In genomic region chr9:107514303-107514955, GRCm38 (mm10) we compare ENCODE assay signal across 8 mouse cellular contexts. TPM values are rescaled to one million over a fixed set of nuclear protein-coding genes. Genes with fewer than 3 reads are reported as not detected.
DNase-seq lines count a peak whose midpoint lies in the region; ATAC-seq and TF ChIP-seq lines count a peak whose summit lies in the region.

No protein-coding gene starts in this region.

- no peak overlapping the region for H3K27ac ChIP-seq in heart, embryonic 12.5 days (ENCODE audit: poor library complexity, severe bottlenecking)
- no peak overlapping the region for H3K27ac ChIP-seq in limb, embryonic 14.5 days (replicated peaks; ENCODE audit: low read depth, low read length)

- no peak overlapping the region for H3K4me2 ChIP-seq in heart, embryonic 12.5 days
- no peak overlapping the region for H3K4me2 ChIP-seq in limb, embryonic 14.5 days (replicated peaks; ENCODE audit: low read depth, low read length, severe bottlenecking)

- H3K4me1 ChIP-seq in heart, embryonic 12.5 days (replicated peaks), result peaks cover 24% of the 10 kb centered on the region
- 0 out of 2 replicates have a peak, but pooled peaks cover 1% of the 10 kb centered on the region for H3K4me1 ChIP-seq in limb, embryonic 14.5 days (ENCODE audit: control insufficient read depth, insufficient read depth, low read length)

- H3K4me3 ChIP-seq in heart, embryonic 12.5 days, result no peak overlapping the region
- no peak overlapping the region for H3K4me3 ChIP-seq in limb, embryonic 14.5 days (replicated peaks; ENCODE audit: low read length)

- no peak; the same call in 1 of the 2 replicates for ATAC-seq in heart, embryonic 12.5 days (ENCODE audit: insufficient number of reproducible peaks, low FRiP score)
- ATAC-seq in common myeloid progenitor, adult 5-6 weeks (replicated peaks; ENCODE audit: low read depth, poor library complexity, severe bottlenecking), result peak; percentile 93
- peak; percentile 47 for ATAC-seq in limb, embryonic 14.5 days (ENCODE audit: low FRiP score, low read depth)
- peak; percentile 66 for ATAC-seq in monocyte, adult 5-6 weeks (replicated peaks; ENCODE audit: insufficient number of reproducible peaks, low FRiP score, low TSS enrichment, poor library complexity, severe bottlenecking)

- no peaks in the 10 kb centered on the region for H3K36me3 ChIP-seq in heart, embryonic 12.5 days
- no peaks in the 10 kb centered on the region for H3K36me3 ChIP-seq in limb, embryonic 14.5 days (ENCODE audit: control insufficient read depth, insufficient read depth, low read length)

- TF ChIP-seq POLR2A in limb, embryonic 14.5 days (IDR thresholded peaks at IDR 0.05; ENCODE audit: borderline replicate concordance, extremely low read depth, insufficient read depth, insufficient read length), result no peak

- H3K9ac ChIP-seq in heart, embryonic 12.5 days, result no peak overlapping the region
- no peak overlapping the region for H3K9ac ChIP-seq in limb, embryonic 14.5 days (ENCODE audit: low read depth, low read length, severe bottlenecking)

- peaks cover 14% of the 10 kb centered on the region; the same call in 1 of the 2 replicates for H3K27me3 ChIP-seq in heart, embryonic 12.5 days (replicated peaks)
- no peaks in the 10 kb centered on the region for H3K27me3 ChIP-seq in limb, embryonic 14.5 days (ENCODE audit: control insufficient read depth, insufficient read depth, low read length)

- DNase-seq in heart, adult 18-20 months, result peak; percentile 69 to 89
- DNase-seq in gastrocnemius, postnatal 10 days, result peak; percentile 91
- peak; percentile 59 to 84 for DNase-seq in kidney, adult 8-10 months
- peak; percentile 74 for DNase-seq in limb, embryonic 14.5 days (ENCODE audit: low spot score)
- DNase-seq in spleen, postnatal 14 days (ENCODE audit: low spot score in 2 of 2), result peak; percentile 53 to 77

- no peaks in the 10 kb centered on the region for H3K9me3 ChIP-seq in heart, embryonic 12.5 days (replicated peaks)
- no peaks in the 10 kb centered on the region for H3K9me3 ChIP-seq in limb, embryonic 14.5 days (ENCODE audit: control insufficient read depth, low read length)

- WGBS in heart, embryonic 12.5 days, result 19% methylated on average over 14 of the region's 14 CpGs
- 24% methylated on average over 14 of the region's 14 CpGs for WGBS in limb, embryonic 14.5 days

RNA-seq across cellular contexts. Expression of gene Tmem115, which starts 19.3 kb away (rescaled TPM):
- 10 to 100 TPM; 22.2 to 22.3 TPM for total RNA-seq in heart, adult 18-20 months (2021)
- 37.5 and 41.2 TPM in 2 replicates for polyA plus RNA-seq in heart, embryonic 12.5 days (2016; fragmentation: Nextera tagmentation; extraction: Ambion mirVana)
- total RNA-seq in common myeloid progenitor, adult 5-6 weeks (2017), result 15.1 and 17.2 TPM in 2 replicates
- total RNA-seq in gastrocnemius, postnatal 10 days (2021), result 10 to 100 TPM; 20.2 to 22.7 TPM
- 34.9 and 41.3 TPM in 2 replicates for polyA plus RNA-seq in limb, embryonic 14.5 days (2012; rRNA removed)
- 54.1 and 58.8 TPM in 2 replicates for polyA plus RNA-seq in limb, embryonic 14.5 days (2014; fragmentation: Nextera tagmentation; extraction: Ambion mirVana)
- 19.0 to 26.5 TPM (median 21.7 TPM) in 3 replicates for total RNA-seq in monocyte, adult 5-6 weeks (2017)

RNA-seq across cellular contexts. Expression of gene Cyb561d2, which starts 27.6 kb away (rescaled TPM):
- 1 to 10 TPM; 4.2 to 4.6 TPM for total RNA-seq in heart, adult 18-20 months (2021)
- polyA plus RNA-seq in heart, embryonic 12.5 days (2016; fragmentation: Nextera tagmentation; extraction: Ambion mirVana), result 16.6 and 18.4 TPM in 2 replicates
- 13.7 and 33.9 TPM in 2 replicates for total RNA-seq in common myeloid progenitor, adult 5-6 weeks (2017)
- 1 to 10 TPM; 3.5 to 4.0 TPM for total RNA-seq in gastrocnemius, postnatal 10 days (2021)
- 19.8 and 27.2 TPM in 2 replicates for polyA plus RNA-seq in limb, embryonic 14.5 days (2012; rRNA removed)
- polyA plus RNA-seq in limb, embryonic 14.5 days (2014; fragmentation: Nextera tagmentation; extraction: Ambion mirVana), result 21.4 and 25.9 TPM in 2 replicates
- total RNA-seq in monocyte, adult 5-6 weeks (2017), result 8.0 to 27.2 TPM (median 14.4 TPM) in 3 replicates

RNA-seq across cellular contexts. Expression of gene Nprl2, which starts 27.6 kb away (rescaled TPM):
- total RNA-seq in heart, adult 18-20 months (2021), result 10 to 100 TPM; 20.4 to 21.0 TPM
- 24.4 and 25.1 TPM in 2 replicates for polyA plus RNA-seq in heart, embryonic 12.5 days (2016; fragmentation: Nextera tagmentation; extraction: Ambion mirVana)
- 12.8 and 15.2 TPM in 2 replicates for total RNA-seq in common myeloid progenitor, adult 5-6 weeks (2017)
- total RNA-seq in gastrocnemius, postnatal 10 days (2021), result 1 to 10 TPM; 7.3 to 8.0 TPM
- 52.7 and 59.2 TPM in 2 replicates for polyA plus RNA-seq in limb, embryonic 14.5 days (2012; rRNA removed)
- 37.6 and 38.6 TPM in 2 replicates for polyA plus RNA-seq in limb, embryonic 14.5 days (2014; fragmentation: Nextera tagmentation; extraction: Ambion mirVana)
- 17.4 to 20.5 TPM (median 18.7 TPM) in 3 replicates for total RNA-seq in monocyte, adult 5-6 weeks (2017)

RNA-seq across cellular contexts. Expression of gene Zmynd10, which starts 32.7 kb away (rescaled TPM):
- under 1 TPM in 1 of 2 experiments, not detected in 1; 0.62 TPM for total RNA-seq in heart, adult 18-20 months (2021)
- 0.22 and 0.35 TPM in 2 replicates for polyA plus RNA-seq in heart, embryonic 12.5 days (2016; fragmentation: Nextera tagmentation; extraction: Ambion mirVana)
- not detected in 2 replicates for total RNA-seq in common myeloid progenitor, adult 5-6 weeks (2017)
- under 1 TPM in 1 of 2 experiments, not detected in 1; 0.18 TPM for total RNA-seq in gastrocnemius, postnatal 10 days (2021)
- 0.76 and 1.4 TPM in 2 replicates for polyA plus RNA-seq in limb, embryonic 14.5 days (2012; rRNA removed)
- polyA plus RNA-seq in limb, embryonic 14.5 days (2014; fragmentation: Nextera tagmentation; extraction: Ambion mirVana), result 1.2 TPM in 1 of 2 replicates, not detected in the other
- total RNA-seq in monocyte, adult 5-6 weeks (2017), result 3.2 to 4.0 TPM in 2 of 3 replicates, not detected in the other

RNA-seq across cellular contexts. Expression of gene Rassf1, which starts 36.9 kb away (rescaled TPM):
- total RNA-seq in heart, adult 18-20 months (2021), result 10 to 100 TPM; 15.1 TPM
- polyA plus RNA-seq in heart, embryonic 12.5 days (2016; fragmentation: Nextera tagmentation; extraction: Ambion mirVana), result 48.2 and 49.0 TPM in 2 replicates
- total RNA-seq in common myeloid progenitor, adult 5-6 weeks (2017), result 29.3 and 37.4 TPM in 2 replicates
- 10 to 100 TPM; 15.1 to 23.4 TPM for total RNA-seq in gastrocnemius, postnatal 10 days (2021)
- 74.7 and 78.4 TPM in 2 replicates for polyA plus RNA-seq in limb, embryonic 14.5 days (2012; rRNA removed)
- 67.6 and 73.2 TPM in 2 replicates for polyA plus RNA-seq in limb, embryonic 14.5 days (2014; fragmentation: Nextera tagmentation; extraction: Ambion mirVana)
- total RNA-seq in monocyte, adult 5-6 weeks (2017), result 67.8 to 117 TPM (median 83.9 TPM) in 3 replicates
